Mouse (Mus musculus): ENCODE results near the gene Arhgap32. TPM values are rescaled to one million over a fixed set of nuclear protein-coding genes. Genes with fewer than 3 reads are reported as not detected.

The Arhgap32 gene
- total and polyA plus RNA-seq, 3 experiments: 0.38 to 0.41 TPM; not detected in 1

GRCm38 (mm10) chr9:32204450-32204990 is 88.6 kb downstream of the Arhgap32 start:
- dilution Hi-C loops (cut with MboI; ENCODE audit: extremely low pct_ligation_motif_present, extremely low pct_unique_long_range_greater_than_20kb, low sequenced_read_pairs): no loop called here
- TF ChIP-seq USF1 (IDR thresholded peaks at IDR 0.05; ENCODE audit: low read depth, low read length) (no peak), ZC3H11A (IDR thresholded peaks at IDR 0.05; ENCODE audit: low read depth, low read length) (no peak), RAD21 (IDR thresholded peaks at IDR 0.05; ENCODE audit: low read depth, low read length) (no peak), SIN3A (IDR thresholded peaks at IDR 0.05; ENCODE audit: low read length) (no peak), IRF4 (IDR thresholded peaks at IDR 0.05; ENCODE audit: low read depth, low read length) (no peak), ZNF384 (IDR thresholded peaks at IDR 0.05; ENCODE audit: low read depth, low read length) (no peak), ZKSCAN1 (IDR thresholded peaks at IDR 0.05; ENCODE audit: borderline replicate concordance, low read depth, low read length) (no peak), MAX (IDR thresholded peaks at IDR 0.05; ENCODE audit: low read length) (no peak), UBTF (IDR thresholded peaks at IDR 0.05; ENCODE audit: low read depth, low read length) (no peak), ETS1 (conservative IDR thresholded peaks at IDR 0.05; ENCODE audit: low read depth, low read length) (no peak), CHD2 (IDR thresholded peaks at IDR 0.05; ENCODE audit: low read length) (no peak), POLR2A (IDR thresholded peaks at IDR 0.05; ENCODE audit: low read depth, low read length) (no peak), BHLHE40 (IDR thresholded peaks at IDR 0.05; ENCODE audit: low read depth, low read length) (no peak), SMC3 (IDR thresholded peaks at IDR 0.05; ENCODE audit: low read depth, low read length) (no peak), RCOR1 (conservative IDR thresholded peaks at IDR 0.05; ENCODE audit: low read depth, low read length) (no peak)
- H3K27ac ChIP-seq (ENCODE audit: insufficient read depth, low read depth): no peak overlapping the region

GRCm38 (mm10) chr9:32207133-32207532 is 91.2 kb downstream of the Arhgap32 start:
- no peak for DNase-seq (ENCODE audit: extremely low read depth)
- Histone ChIP-seq H3K9me3 (replicated peaks; ENCODE audit: low read length) (no peaks in the 10 kb centered on the region), H3K4me1 (ENCODE audit: control insufficient read depth in 1 of 2, insufficient read depth in 2 of 2) (peaks cover 0 to 5% of the 10 kb centered on the region in 2 experiments; a peak in 2 of 4 replicates), H3K79me2 (replicated peaks; ENCODE audit: control insufficient read depth, extremely low read depth, insufficient read depth, poor library complexity, severe bottlenecking) (no peaks in the 10 kb centered on the region), H3K4me2 (ENCODE audit: insufficient read depth, low read depth, poor library complexity, severe bottlenecking) (no peak overlapping the region), H3K36me3 (replicated peaks in 1 of 2; ENCODE audit: control insufficient read depth in 1 of 2, insufficient read depth in 1 of 2, low read length in 1 of 2) (no peaks in the 10 kb centered on the region), H3K27ac (ENCODE audit: insufficient read depth, low read depth) (no peak overlapping the region), H3K9ac (ENCODE audit: insufficient read depth, low read depth) (no peak overlapping the region), H3K4me3 (replicated peaks in 1 of 3; ENCODE audit: low read depth in 2 of 3, low read length in 2 of 3, poor library complexity in 1 of 3) (no peak overlapping the region), H3K27me3 (replicated peaks) (no peaks in the 10 kb centered on the region)
- dilution Hi-C loops (cut with MboI; ENCODE audit: extremely low pct_ligation_motif_present, extremely low pct_unique_long_range_greater_than_20kb, low sequenced_read_pairs) (no loop called here), in situ Hi-C loops (cut with MboI; ENCODE audit: low pct_ligation_motif_present, low pct_unique_long_range_greater_than_20kb, low sequenced_read_pairs) (no loop called here)
- TF ChIP-seq MAFK (IDR thresholded peaks at IDR 0.05; ENCODE audit: insufficient replicate concordance, low read length) (no peak), JUN (IDR thresholded peaks at IDR 0.05; ENCODE audit: insufficient read depth, low read depth, low read length) (no peak), MYC (IDR thresholded peaks at IDR 0.05; ENCODE audit: low read depth, low read length) (no peak), TBP (conservative IDR thresholded peaks at IDR 0.05; ENCODE audit: low read depth, low read length) (no peak), KAT2A (IDR thresholded peaks at IDR 0.05; ENCODE audit: insufficient replicate concordance, low read length) (no peak), ZKSCAN1 (IDR thresholded peaks at IDR 0.05; ENCODE audit: borderline replicate concordance, low read depth, low read length) (no peak), GABPA (IDR thresholded peaks at IDR 0.05; ENCODE audit: insufficient replicate concordance, low read depth, low read length) (no peak), BHLHE40 (IDR thresholded peaks at IDR 0.05; ENCODE audit: low read depth, low read length) (no peak), ELF1 (IDR thresholded peaks at IDR 0.05; ENCODE audit: low read depth, low read length) (no peak), MXI1 (IDR thresholded peaks at IDR 0.05; ENCODE audit: low read depth, low read length) (no peak), CHD1 (IDR thresholded peaks at IDR 0.05; ENCODE audit: low read depth, low read length) (no peak), CTCF (conservative IDR thresholded peaks at IDR 0.05 in 1 of 2, IDR thresholded peaks at IDR 0.05 in 1 of 2; ENCODE audit: low read depth in 2 of 2, low read length in 2 of 2) (no peak), UBTF (IDR thresholded peaks at IDR 0.05; ENCODE audit: low read depth, low read length) (no peak)

More at GRCm38 (mm10) chr9:32204450-32204990, 88.6 kb downstream of the Arhgap32 start:
- no peaks in the 10 kb centered on the region for H3K27me3 ChIP-seq (replicated peaks)
- H3K36me3 ChIP-seq (replicated peaks in 1 of 2; ENCODE audit: control insufficient read depth in 1 of 2, insufficient read depth in 1 of 2, low read length in 1 of 2): no peaks in the 10 kb centered on the region
- no peak overlapping the region for H3K9ac ChIP-seq (ENCODE audit: insufficient read depth, low read depth)
- no peaks in the 10 kb centered on the region for H3K9me3 ChIP-seq (replicated peaks; ENCODE audit: low read length)
- no peak overlapping the region for H3K4me3 ChIP-seq (replicated peaks in 1 of 3; ENCODE audit: low read depth in 2 of 3, low read length in 2 of 3, poor library complexity in 1 of 3)
- no peaks in the 10 kb centered on the region for H3K79me2 ChIP-seq (replicated peaks; ENCODE audit: control insufficient read depth, extremely low read depth, insufficient read depth, poor library complexity, severe bottlenecking)
- DNase-seq (ENCODE audit: extremely low read depth): no peak
- H3K4me1 ChIP-seq (ENCODE audit: control insufficient read depth in 1 of 2, insufficient read depth in 2 of 2): peaks cover 0 to 5% of the 10 kb centered on the region in 2 experiments; a peak in 2 of 4 replicates
- in situ Hi-C loops (cut with MboI; ENCODE audit: low pct_ligation_motif_present, low pct_unique_long_range_greater_than_20kb, low sequenced_read_pairs): no loop called here
- H3K4me2 ChIP-seq (ENCODE audit: insufficient read depth, low read depth, poor library complexity, severe bottlenecking): no peak overlapping the region

Measured in CH12.LX (cell line).